Mouse (Mus musculus) spleen, postnatal 4 days (tissue): Measurements from ENCODE around the gene Sgms1.

Source experiments
- DNase-seq, 2 experiments: peaks; one replicate each; pipeline ENCODE4 v3.0.0; 2022; ENCODE audit warnings: low spot score in 2 of 2

The Sgms1 gene

DNA sequence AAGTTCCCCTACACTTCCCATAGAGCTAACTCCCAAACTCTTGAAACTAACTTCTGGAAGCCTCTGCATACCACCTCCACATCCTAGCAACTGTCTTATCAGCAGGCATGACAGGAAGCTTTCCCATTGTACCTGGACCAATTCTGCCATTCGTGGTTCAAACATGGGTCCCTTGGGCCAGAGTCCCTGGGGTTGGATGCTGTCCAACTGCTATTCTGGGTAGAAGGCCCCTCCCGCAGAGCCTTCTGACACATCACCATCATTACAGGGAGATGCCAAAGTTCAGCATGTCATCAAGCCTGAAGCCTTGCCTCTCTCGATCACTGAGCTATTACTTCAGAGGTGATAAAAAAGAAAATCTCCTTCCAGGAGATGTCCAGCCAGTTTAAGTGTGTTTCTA is 175.9 kb downstream of the Sgms1 start:
- DNase-seq, result no peak

- DNase-seq, result no peak
Observed at GRCm38 (mm10) chr19:32211293-32211585, 178.3 kb downstream of the Sgms1 start.

- peak; percentile 80 to 89 for DNase-seq
Observed at GRCm38 (mm10) chr19:32210450-32211292, 178.8 kb downstream of the Sgms1 start.

- DNase-seq, result no peak
Observed at GRCm38 (mm10) chr19:32210099-32210449, 179.4 kb downstream of the Sgms1 start.

- DNase-seq, result no peak
Observed at GRCm38 (mm10) chr19:32202131-32203114, 187.1 kb downstream of the Sgms1 start.

DNA sequence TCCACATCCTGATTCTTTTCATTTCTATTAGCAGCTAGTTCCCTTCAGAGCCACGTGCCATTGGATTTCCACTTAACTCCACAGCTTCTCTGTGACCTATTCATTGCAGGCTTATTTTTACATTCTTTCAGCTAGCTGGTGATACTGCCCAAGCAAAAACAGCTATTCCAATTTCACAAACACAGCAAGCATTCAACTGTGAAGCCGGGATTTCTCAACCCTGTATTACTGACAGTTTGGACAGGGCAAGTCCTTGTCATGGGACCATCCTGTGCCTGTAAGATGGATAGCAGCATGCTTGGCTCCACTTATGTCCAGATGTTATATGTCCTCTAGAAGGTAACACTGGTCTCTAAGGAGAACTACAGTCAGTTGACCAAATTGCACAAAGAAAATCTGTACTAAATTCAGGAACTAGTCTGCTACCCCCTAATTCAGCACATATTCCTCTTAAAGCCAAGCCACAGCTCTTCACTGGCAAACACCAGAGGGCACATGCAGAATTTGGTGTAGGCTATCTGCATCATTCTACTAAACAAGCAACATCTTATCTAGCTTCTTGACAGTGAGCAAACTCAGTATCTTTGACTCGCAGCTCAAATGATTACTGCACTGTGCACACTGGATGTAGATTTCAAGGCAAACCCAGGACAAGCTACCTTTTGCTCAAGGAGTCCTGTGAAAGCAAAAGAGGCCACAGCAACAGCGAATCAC is 189.5 kb downstream of the Sgms1 start:
- DNase-seq, result no peak

DNA sequence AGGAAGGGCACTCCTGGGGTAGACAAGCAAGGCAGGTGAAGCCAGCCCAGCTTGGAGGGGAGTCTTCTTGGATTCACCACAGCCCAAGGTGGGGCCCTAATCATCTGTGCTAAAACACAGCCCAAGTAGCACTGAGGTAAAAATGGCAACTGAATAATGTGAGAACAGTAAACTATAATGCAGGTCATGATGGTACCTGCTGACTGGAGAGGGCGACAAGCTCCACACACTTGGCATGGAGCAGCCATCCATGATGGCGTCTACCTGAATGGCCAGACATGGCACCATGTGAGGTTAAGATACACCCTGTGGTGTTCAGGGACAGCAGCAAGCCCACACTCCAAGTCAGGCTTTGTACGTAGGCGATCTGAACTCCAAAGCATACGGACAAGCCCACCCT is 190.4 kb downstream of the Sgms1 start:
- no peak for DNase-seq

GRCm38 (mm10) chr19:32198494-32199106 is 190.9 kb downstream of the Sgms1 start:
- DNase-seq, result no peak

DNA sequence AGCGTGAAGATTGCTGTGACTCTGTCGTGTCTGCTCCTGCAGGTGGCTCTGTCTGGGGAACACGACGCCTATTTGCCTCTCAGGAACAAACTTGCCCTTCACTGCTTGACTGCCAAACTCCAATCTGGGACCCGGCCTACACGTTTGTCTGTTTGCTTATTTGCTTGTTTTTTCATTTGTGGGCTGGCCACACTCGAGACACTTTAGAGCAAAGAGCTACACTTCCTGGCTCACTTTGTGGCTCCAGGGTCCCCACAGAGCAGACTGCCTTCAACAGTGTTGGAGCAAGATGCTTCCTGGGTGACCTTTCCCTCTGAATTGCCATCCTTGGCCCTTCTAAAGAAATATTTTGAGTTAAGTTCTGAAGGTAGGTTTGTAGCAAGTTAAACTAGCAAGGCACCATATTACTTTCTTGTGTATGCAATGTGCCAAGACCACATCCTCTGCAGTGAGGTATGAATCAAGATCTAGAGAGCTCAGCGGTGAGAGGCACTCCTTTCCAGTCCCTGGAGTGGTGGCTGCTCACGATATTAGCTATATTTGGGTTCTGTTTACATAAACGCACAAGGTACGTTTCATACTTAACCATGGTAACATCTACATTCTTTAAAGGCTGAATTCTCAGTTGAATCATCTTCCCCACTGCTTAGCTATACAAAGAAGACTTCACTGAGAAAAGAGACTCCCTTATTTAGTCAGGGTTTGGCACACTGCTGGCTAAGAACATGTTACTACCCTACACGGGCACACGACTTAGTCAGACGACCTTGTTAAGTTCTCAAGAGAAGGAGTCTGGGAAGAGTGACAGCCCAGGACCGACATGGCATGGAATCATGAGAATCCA is 192.3 kb downstream of the Sgms1 start:
- DNase-seq, result no peak

DNA sequence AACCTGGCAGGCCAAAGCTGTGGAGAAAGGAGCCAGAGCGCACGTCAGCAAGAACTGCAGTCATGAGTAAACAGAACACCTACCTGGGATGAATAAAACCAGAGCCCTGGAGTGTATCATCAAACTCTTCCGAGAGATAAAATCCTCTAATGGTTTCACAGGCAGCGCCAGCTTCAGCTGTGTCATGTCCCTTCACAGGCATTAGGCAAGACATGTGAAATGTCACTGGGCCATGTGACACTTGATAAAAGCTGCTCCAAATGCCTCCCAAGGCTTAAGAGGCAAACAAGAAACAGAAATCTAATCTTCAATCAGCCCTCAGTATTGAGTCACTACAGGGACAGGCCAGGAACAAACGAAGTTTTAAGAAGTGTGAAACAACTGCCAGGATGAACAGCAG is 193.3 kb downstream of the Sgms1 start:
- no peak for DNase-seq

DNA sequence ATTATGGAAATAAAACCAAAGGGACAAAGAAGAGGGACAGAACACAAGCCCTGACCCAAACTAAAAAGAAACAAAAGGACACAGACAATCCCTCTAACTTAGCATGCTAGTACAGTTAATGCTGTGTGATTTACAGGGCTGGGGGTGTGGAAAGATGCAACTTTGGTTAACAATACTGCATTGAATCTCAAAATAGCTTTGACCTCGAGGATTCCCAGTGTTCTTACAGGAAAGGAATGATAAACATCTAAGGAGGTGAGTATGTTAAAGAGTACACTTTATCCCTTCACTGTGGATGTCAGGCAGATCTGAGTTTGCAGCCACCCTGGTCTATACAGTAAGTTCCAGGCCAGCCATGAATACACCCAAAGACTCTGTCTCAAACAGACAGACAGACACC is 194.7 kb downstream of the Sgms1 start:
- no peak for DNase-seq

DNA sequence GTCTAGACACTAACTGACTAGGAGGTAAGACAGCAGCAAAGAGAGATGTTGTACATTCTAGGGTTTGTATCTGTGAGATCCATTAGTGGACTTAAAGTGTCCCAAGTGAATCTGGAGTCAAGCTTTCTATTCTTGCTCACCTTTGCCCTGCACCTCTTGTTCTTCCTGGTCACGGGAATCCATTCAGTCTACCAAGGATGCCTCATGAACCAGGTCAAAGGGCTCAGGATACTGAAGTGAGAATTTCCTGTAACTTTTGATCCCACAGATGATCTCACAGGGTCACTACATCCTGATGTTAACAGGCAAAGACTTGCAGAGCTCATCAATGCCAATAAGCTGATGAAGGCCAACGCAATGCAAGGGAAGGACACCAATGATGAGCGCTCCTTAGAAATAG is 195.4 kb downstream of the Sgms1 start:
- DNase-seq, result no peak

DNA sequence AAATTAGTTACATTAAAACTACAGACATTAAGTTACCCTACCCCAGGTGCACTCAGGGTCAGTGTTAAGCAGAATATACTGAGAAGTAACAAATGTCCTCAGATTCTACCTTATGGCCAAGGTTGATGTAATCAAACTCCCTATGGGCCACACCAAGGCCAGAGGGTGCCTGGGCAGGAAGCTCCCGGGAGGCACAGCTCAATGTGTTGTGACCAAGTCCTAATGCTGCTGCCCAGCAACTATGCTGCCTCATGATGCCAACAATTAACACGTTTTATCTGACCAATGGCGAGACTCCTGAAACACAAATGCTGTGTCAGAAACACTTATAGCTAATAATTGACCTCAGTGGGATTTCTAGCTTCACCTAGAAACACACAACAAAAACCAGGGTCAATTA is 197.9 kb downstream of the Sgms1 start:
- no peak for DNase-seq

- no peak for DNase-seq
Observed at GRCm38 (mm10) chr19:32189961-32190360, 199.6 kb downstream of the Sgms1 start.

DNA sequence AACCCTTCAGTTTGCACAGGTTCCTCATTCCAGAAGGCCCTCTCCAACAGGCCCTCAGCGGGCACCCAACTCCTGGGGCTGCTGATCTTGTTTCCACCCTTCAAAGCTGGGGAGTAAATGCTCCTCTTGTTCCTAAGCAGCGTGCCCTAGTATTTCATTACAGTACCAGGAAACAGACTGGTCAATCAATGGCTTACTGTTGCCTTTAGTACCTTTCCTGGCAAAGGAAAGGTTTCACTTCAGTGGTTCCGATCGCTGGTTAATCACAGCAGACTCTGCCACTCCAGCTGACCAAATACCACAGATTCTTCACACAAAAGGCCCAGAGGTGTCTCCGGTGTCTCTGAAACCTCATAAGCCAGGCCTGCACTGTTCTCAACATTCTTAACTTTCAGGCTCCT is 200.5 kb downstream of the Sgms1 start:
- DNase-seq, result no peak

DNA sequence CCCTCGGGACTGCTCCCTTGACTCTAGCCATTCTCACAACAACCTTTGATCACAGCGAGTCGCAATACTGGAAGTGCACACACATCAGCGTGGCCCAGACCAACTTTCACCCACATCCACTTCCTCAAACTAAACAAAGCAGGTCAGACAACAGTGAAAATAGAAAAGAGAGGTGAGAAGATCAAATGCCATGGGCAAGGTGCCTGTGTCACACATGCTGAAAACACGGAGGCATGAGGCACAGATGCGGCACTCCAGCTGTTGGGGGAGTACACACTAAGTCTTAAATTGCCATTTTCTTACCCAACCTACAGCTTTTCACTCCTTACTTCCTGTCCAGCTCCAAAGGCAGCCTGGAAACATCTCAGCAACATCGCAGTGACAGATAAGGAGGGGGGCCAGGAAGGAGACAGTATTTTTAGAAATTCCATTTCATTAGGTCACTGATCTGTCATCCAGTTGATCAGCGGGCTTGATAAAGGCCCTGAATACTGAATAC is 202.9 kb downstream of the Sgms1 start:
- no peak for DNase-seq

DNA sequence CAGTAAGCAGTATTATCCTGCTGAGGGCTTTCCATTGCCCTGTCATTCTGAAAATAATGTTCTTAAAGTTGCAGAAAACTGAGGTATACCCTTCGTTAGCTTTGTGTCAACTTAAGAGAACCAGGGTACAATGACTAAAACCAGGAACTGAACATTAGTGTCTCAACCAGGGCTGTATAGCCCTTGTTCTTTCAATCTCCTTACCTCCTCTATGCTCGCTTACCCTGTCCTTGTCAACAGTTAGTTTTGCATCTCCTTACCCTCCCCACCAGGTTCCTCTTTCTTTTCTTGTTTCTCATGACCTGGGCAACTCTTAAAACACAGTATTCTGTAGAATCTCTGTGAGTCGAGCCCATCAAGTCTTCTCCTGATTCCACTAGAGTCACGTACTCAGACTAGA is 206.5 kb downstream of the Sgms1 start:
- DNase-seq, result no peak

- no peak for DNase-seq
Observed at GRCm38 (mm10) chr19:32182471-32182870, 207.0 kb downstream of the Sgms1 start.

GRCm38 (mm10) chr19:32181721-32182394 is 207.7 kb downstream of the Sgms1 start:
- DNase-seq, result no peak
